Mouse (Mus musculus) ES-Bruce4 (cell line): ENCODE data around the gene Sprn.
A peak's percentile ranks its signal among the peaks of the same experiment; 100 is the strongest.

Experiments used
- CTCF ChIP-seq: IDR thresholded peaks from one replicate; pipeline ENCODE4 v1.8.1; 2011; ENCODE audit warnings: low read depth, low read length
- POLR2A ChIP-seq: IDR thresholded peaks from one replicate; pipeline ENCODE4 v1.8.1; 2011; ENCODE audit warnings: low read length; ENCODE audit not compliant: insufficient read depth

DNA sequence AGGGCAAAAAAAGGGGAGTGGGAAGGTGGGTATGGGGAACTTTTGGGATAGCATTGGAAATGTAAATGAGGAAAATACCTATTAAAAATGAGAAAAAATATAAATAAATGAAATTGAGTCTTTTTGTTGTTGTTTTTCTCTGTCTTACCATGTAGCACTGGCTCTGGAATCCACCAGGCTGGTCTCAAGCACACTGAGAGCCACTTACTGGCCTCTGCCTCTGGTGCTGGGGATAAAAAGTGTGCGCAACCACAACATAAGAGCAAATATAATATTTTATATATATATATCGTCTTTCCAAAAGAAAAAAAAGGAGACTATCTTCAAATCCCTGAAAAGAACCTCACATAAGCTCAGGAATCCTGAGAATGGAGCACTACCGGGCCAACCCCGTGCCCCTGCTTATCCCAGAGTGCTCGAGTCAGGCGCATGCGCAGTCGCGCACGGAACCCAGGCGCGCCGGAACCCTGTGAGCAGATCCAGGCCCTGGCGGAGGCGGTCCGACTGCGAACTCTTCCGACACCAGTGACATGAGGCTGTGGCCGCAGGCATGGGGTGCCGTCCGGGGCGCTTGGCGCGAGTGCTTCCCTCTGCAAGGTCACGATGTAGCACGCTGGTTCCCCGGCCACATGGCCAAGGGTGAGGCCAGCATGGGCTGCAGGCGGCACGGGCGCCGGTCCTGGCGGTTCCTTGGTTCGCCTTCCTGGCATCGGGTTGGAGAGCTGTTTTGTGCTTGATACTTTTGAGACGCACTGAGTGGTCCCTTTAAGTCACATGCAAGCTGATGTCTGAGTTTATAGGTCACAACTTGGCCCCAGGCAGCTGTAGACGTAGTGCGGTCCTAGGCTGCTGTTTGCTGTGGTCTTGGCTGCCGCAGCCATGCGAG, 17.3 kb downstream of the Sprn start, which contains the start of gene Mtg1:
- TF ChIP-seq POLR2A = peak; percentile 49
- no peak for TF ChIP-seq CTCF
